Mouse (Mus musculus) megakaryocyte, embryonic 14.5 days (primary cell): Measurements from ENCODE around the gene Ppm1h. TPM values are rescaled to one million over a fixed set of nuclear protein-coding genes. Genes with fewer than 3 reads are reported as not detected.
A peak's percentile ranks its signal among the peaks of the same experiment; 100 is the strongest.

ENCODE experiments used
- H3K27me3 ChIP-seq: replicated peaks from 2 replicates; pipeline ENCODE3; 2012; ENCODE audit warnings: inconsistent platforms
- H3K36me3 ChIP-seq: replicated peaks from 2 replicates; pipeline ENCODE3; 2012; ENCODE audit warnings: low read length, inconsistent platforms, mixed read lengths
- H3K4me1 ChIP-seq: 2 replicates; pipeline ENCODE4 v1.6.1; 2012; ENCODE audit warnings: inconsistent platforms
- H3K4me3 ChIP-seq: replicated peaks from 2 replicates; pipeline ENCODE3; 2012; ENCODE audit warnings: moderate library complexity, mild to moderate bottlenecking, inconsistent platforms
- H3K9me3 ChIP-seq: 2 replicates; pipeline ENCODE4 v1.6.1; 2012; ENCODE audit warnings: inconsistent platforms
- FLI1 ChIP-seq: IDR thresholded peaks from 2 replicates; pipeline ENCODE4 v1.6.1; 2012; ENCODE audit warnings: low read length, inconsistent platforms, mixed read lengths
- GATA1 ChIP-seq: IDR thresholded peaks from 3 replicates; pipeline ENCODE4 v1.6.1; 2012; ENCODE audit warnings: mixed read lengths, low read length, inconsistent platforms, borderline replicate concordance
- polyA plus RNA-seq: library from polyadenylated mRNA; stranded (reverse); fragments of >175 nt; gene quantifications from 2 replicates; pipeline ENCODE4 v1.2.3, GENCODE M21; 2012; ENCODE audit warnings: low replicate concordance; ENCODE audit not compliant: insufficient read depth

Ppm1h gene
- polyA plus RNA-seq, 1 experiment = 5.5 TPM

DNA sequence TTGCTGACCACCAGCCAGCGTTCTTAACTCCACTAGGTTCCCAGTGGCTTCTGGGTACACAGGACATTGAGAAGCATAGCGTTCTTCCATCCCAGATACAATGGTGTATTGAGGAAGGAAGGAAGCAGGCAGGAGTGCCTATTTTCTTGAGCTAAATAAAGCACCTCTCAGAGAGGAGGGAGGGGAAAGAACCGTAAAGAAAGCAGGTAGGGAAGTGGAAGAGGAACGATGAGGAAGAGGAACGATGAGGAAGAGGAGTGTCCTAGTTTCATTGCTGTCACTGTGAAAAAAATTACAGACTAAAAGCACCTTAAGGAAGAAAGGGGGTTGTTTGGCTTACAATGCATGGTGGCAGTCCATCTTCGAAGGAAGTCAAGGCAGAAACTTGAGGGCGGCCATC is 291.6 kb downstream of the Ppm1h start:
- Histone ChIP-seq H3K9me3 (peaks cover 18% of the 10 kb centered on the region), H3K27me3 (peaks cover 10% of the 10 kb centered on the region), H3K36me3 (no peaks in the 10 kb centered on the region), H3K4me3 (no peak overlapping the region), H3K4me1 (peaks cover 9% of the 10 kb centered on the region; the same call in 1 of the 2 replicates)
- TF ChIP-seq FLI1 (no peak), GATA1 (no peak)

DNA sequence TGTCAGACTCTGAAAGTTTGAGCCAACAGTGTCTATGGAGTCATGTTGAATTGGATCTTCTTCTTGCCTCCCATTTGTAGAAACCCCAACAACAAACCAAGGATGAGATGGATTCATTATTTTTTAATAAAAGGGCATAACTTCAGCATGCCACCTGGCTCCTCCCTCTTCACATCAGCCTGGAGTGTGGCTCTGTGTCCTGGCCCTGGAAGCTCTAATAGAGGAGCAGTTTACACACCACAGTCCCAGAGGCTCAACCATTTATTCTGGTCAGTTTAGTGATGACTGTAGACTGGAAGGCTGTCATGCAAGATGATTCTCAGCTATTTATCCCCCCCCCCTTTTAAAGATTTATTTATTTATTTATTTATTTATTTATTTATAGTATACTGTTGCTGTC is 294.7 kb downstream of the Ppm1h start:
- Histone ChIP-seq H3K4me3 (no peak overlapping the region), H3K36me3 (peaks cover 8% of the 10 kb centered on the region), H3K4me1 (peaks cover 28% of the 10 kb centered on the region), H3K27me3 (peaks cover 2% of the 10 kb centered on the region), H3K9me3 (no peaks in the 10 kb centered on the region)
- no peak for TF ChIP-seq FLI1
- no peak for TF ChIP-seq GATA1

DNA sequence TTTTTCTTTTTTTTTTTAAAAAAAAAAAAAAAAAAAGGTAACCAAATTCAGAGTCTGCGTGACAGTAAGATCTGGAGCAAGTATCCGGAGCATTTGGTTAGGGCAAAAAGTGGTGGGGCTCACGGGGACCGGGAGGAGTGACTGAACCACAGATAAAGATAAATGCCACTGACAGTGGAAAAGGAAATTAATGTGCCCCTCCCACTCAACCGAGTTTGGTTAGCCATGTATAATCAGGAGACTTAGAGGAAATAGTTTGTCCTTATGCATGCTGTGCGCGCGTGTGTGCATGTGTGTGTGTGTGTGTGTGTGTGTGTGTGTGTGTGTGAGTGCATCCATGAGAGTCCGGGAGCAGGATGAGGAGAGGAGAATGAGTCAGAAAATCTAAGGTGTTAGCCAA is 297.5 kb downstream of the Ppm1h start:
- Histone ChIP-seq H3K4me1 (peaks cover 27% of the 10 kb centered on the region), H3K36me3 (peaks cover 33% of the 10 kb centered on the region), H3K9me3 (peaks cover 10% of the 10 kb centered on the region; the same call in 1 of the 2 replicates), H3K27me3 (peaks cover 2% of the 10 kb centered on the region), H3K4me3 (no peak overlapping the region)
- TF ChIP-seq FLI1 = no peak
- no peak for TF ChIP-seq GATA1

DNA sequence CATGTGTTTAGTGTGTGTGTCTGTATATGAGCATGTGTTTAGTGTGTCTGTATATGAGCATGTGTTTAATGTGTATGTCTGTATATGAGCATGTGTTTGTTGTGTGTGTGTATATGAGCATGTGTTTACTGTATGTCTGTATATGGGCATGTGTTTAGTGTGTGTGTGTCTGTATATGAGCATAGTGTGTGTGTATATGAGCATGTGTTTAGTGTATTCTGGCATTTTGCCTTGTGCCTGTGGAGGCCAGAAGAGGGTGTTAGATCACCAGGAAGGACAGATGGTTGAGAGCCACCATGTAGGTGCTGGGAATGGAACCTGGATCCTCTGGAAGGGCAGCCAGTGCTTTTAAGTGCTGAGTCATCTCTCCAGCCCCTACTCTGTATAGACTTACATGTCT is 300.8 kb downstream of the Ppm1h start:
- peaks cover 50% of the 10 kb centered on the region for H3K36me3 ChIP-seq
- peaks cover 10% of the 10 kb centered on the region; the same call in 1 of the 2 replicates for H3K9me3 ChIP-seq
- TF ChIP-seq GATA1 = no peak
- no peak for TF ChIP-seq FLI1
- peaks cover 42% of the 10 kb centered on the region for H3K4me1 ChIP-seq
- no peaks in the 10 kb centered on the region for H3K27me3 ChIP-seq
- H3K4me3 ChIP-seq = no peak overlapping the region

DNA sequence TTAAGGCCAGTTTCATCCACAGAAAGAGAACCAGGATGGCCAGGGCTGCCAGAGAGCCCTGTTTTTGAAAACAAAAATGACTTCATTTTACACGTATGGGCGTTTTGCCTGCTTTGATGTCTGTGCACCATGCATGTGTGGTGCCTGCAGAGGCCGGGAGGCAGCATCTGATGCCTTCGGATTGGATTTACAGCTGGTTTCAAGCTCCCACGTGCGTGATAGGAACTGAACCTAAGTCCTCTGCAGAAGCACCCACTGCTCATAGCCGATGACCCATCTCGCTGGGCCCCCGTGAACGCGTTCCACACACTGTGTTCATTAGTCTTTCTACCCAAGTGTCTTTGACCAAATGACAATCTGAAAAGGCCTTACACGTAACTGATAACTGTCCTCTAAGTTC is 301.6 kb downstream of the Ppm1h start:
- no peak for TF ChIP-seq GATA1
- TF ChIP-seq FLI1 = no peak
- no peak overlapping the region for H3K4me3 ChIP-seq
- no peaks in the 10 kb centered on the region for H3K27me3 ChIP-seq
- H3K36me3 ChIP-seq = peaks cover 50% of the 10 kb centered on the region
- H3K4me1 ChIP-seq = peaks cover 42% of the 10 kb centered on the region
- H3K9me3 ChIP-seq = peaks cover 10% of the 10 kb centered on the region; the same call in 1 of the 2 replicates

DNA sequence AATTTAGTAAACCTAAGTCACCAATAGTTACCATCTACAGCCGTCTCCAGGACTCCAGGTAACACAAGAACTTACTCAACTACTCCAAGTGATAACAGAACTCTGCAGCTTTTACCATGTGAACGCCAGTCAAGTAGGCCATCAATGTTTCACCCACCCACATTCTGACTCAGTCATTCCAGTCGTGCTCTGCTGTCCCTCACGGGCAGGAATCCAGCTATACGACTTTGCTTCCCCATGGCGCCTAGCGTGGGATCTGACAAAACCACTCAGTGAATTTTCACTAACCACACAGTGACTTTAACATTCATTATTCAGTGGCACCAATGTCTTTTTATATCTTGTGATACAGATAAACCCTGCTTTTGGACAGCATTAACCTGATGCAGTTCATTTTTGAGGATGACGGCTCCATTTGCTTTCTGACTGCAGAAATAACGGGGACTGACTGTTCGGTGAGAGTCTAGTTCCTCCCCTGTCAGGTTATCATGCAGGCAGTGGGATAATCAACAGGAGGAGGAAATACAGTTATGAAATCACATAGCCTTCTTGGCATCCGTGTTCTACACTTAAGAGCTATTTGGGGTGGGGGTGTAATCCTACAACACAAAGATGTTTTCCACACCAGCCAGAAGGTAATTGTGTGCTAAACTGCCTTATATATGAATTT is 304.5 kb downstream of the Ppm1h start:
- Histone ChIP-seq H3K4me3 (peak overlapping the region; percentile 99), H3K27me3 (no peaks in the 10 kb centered on the region), H3K36me3 (peaks cover 45% of the 10 kb centered on the region), H3K4me1 (peaks cover 38% of the 10 kb centered on the region), H3K9me3 (peaks cover 10% of the 10 kb centered on the region; the same call in 1 of the 2 replicates)
- TF ChIP-seq GATA1 = no peak

DNA sequence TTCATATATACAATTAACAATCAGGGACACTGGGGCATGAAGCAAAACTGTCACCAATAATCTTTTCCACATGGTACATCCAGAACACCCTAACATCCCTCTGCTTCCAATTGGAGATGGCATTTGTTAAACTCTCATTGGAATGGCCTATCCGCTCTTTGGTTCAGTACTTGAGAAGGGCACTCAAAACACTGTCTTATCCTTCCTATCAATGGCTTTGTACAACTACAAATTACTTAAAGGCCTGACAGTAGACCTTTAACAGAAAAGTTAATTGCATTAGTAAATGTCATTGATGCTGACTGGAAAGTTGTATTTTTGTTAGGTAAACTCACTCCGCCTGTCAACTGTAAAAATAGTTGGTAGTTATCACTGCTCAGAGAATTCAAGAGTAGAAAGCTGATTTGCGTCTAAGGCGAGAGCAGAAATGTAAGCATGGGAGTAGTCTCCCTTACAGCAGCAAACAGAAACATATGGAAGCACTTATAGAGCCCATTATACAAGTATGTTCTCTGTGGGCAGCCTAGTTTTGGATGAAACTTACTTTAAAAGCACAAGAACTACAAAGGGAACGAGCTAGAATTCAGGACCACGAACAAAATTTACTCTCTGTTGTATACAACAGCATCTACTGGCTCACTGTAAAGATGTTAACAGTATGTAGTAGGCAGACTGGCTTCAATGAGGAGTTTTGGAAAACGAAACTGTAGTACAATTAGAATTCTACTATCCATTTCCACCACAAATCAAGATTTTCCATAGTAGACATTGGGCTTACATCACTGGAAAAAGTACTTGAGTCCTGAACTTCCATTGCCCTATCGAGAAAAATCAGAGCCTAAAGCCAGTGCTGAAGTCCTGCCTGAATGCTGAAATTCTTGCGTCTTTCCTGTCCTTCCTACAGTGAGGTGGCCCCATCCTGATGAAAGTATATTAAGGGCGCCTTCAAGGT is 305.3 kb downstream of the Ppm1h start:
- peaks cover 37% of the 10 kb centered on the region for H3K36me3 ChIP-seq
- peaks cover 7% of the 10 kb centered on the region; the same call in 1 of the 2 replicates for H3K9me3 ChIP-seq
- no peaks in the 10 kb centered on the region for H3K27me3 ChIP-seq
- H3K4me3 ChIP-seq = peak overlapping the region; percentile 99
- TF ChIP-seq GATA1 = no peak
- peaks cover 46% of the 10 kb centered on the region for H3K4me1 ChIP-seq

DNA sequence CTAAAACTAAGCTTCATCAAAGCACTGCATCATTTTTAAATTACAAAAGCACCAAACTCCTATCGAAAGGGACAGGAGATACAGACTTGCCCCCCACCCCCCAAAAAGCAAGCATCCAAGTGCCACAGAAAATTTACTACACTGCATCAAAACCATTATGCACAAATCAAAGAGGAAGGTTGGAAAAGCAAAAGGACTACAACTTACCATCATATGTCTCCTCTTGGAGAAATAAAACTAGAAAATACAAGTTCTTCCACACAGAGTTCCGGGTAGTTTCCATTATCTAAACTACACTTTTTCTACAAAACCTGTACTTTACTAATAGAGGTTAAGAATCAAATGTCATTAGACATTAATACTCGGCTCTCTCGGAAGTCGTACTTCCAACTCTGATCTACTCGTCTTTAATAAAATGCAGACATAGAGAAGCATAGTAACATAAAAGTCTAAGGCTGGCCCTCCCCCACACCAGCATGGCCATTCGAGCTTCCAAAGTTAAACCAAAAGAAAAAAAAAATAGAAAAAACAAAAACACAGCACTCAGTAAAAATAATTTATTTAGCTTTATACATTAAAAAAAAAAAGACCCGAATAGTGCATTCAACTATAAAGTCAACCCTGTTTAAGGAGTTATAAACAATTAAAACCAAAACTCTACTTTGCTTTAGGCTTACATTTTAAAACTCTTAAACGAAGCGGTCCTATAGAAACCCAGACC is 306.1 kb downstream of the Ppm1h start:
- H3K4me1 ChIP-seq = peaks cover 46% of the 10 kb centered on the region
- H3K27me3 ChIP-seq = no peaks in the 10 kb centered on the region
- TF ChIP-seq FLI1 (no peak), GATA1 (no peak)
- peaks cover 4% of the 10 kb centered on the region; the same call in 1 of the 2 replicates for H3K9me3 ChIP-seq
- peaks cover 31% of the 10 kb centered on the region for H3K36me3 ChIP-seq
- peak overlapping the region; percentile 99 for H3K4me3 ChIP-seq

DNA sequence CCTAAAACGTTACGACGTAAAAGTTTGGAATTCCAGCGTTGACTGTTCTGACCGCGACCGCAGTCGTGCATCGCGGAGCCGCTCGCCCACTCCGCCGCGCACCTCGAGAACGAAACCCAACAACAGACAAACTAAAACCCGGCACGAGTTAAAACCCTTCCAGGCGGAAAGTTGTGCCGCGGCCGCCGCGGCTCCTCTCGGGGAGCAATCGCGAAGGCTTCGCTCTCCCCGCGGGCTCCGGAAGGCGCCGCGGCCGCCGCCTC is 306.6 kb downstream of the Ppm1h start:
- H3K36me3 ChIP-seq = peaks cover 26% of the 10 kb centered on the region
- H3K9me3 ChIP-seq = peaks cover under 1% of the 10 kb centered on the region; the same call in 1 of the 2 replicates
- H3K27me3 ChIP-seq = no peaks in the 10 kb centered on the region
- peaks cover 43% of the 10 kb centered on the region for H3K4me1 ChIP-seq
- H3K4me3 ChIP-seq = peak overlapping the region; percentile 99
- TF ChIP-seq FLI1 (no peak), GATA1 (no peak)
